Mouse (Mus musculus) T-helper 1 cell (primary cell): ENCODE data around the gene Utp11.

Source experiments
- in situ Hi-C: fragments of 300-600 bp; cut with MboI, MseI; formaldehyde crosslinking; loops from one replicate; pipeline ENCODE4 v1.15.1; 2025; ENCODE audit warnings: high pct_unique_total_duplicates

The Utp11 gene

DNA sequence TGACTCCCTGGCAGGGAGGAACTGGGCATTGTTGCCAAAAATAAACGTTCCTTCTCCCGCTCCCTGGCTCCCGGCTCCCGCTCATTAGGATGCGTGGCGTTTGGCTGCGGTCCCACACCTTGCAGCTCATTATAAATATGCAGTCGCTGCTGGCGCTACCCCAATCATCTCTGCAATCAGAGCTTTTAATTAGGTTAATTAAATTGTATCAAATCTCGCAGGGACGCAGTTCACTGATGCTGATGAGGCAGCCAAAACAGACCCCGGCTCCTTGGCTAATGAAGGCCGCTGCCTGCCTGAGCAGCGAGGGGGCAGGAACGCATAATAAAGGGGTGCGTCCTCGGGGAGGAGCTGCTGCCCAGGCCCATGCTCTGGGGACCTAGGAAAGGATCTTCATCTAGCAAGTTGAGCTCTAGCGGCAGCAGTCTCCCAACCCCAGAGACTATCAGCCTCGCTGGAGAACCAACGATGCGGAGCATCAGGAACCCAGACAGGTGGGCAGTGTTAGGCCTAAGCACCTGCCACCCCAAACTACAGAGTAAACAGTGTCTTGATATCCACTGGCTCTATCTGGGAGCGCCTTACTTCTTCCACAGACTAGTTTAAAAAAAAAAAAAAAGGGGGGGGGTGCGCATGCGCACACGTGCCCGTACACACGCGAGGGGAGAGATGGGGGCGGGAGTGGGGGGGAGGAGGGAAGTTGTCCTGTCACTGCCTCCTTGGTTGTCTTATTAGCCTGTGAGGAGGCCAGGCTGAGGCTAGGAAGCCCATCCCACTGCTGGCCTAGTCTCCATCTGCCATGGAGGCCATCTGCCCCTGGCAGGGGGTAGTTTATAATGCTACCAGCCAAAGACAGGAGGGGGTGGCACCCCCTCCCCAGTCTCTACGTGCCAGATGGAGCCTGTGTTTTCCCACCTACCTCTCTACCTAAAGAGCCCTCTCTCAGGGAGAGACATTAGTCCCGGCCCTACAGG, 20.8 kb downstream of the Utp11 start:
- in situ Hi-C loops: loop anchor here (10.0 to 25.0 kb wide), 2 partner anchors 435 to 528 kb away; no protein-coding TSS in a partner anchor

DNA sequence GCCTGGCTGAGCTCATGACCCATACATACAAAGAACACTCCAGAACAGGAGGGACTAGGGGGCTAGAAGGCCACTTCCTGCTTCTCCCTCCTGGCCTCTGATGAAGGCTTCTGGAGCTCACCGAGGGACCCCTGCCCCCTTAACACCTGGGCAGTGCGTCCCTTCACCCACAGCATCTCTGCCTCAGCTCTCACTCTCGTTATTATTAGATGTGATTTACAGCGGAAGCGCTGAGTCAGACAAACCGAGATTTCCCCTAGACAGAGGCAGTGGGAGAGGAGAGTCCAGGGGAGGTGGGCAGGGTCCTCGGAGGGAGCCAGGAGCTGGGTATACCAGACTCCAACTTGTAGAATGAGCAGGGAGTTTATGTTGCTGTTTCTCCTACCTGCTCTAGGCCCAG, 21.8 kb downstream of the Utp11 start:
- in situ Hi-C loops: loop anchor here (10.0 to 25.0 kb wide), 2 partner anchors 434 to 527 kb away; no protein-coding TSS in a partner anchor

GRCm38 (mm10) chr4:124670232-124670631, 23.2 kb downstream of the Utp11 start:
- in situ Hi-C loops: loop anchor here (10.0 to 25.0 kb wide), 2 partner anchors 433 to 525 kb away; no protein-coding TSS in a partner anchor

- in situ Hi-C loops: loop anchor here (25.0 kb wide), 1 partner anchor 431 kb away; no protein-coding TSS in a partner anchor
Measured at GRCm38 (mm10) chr4:124668078-124668477, 25.3 kb downstream of the Utp11 start.

DNA sequence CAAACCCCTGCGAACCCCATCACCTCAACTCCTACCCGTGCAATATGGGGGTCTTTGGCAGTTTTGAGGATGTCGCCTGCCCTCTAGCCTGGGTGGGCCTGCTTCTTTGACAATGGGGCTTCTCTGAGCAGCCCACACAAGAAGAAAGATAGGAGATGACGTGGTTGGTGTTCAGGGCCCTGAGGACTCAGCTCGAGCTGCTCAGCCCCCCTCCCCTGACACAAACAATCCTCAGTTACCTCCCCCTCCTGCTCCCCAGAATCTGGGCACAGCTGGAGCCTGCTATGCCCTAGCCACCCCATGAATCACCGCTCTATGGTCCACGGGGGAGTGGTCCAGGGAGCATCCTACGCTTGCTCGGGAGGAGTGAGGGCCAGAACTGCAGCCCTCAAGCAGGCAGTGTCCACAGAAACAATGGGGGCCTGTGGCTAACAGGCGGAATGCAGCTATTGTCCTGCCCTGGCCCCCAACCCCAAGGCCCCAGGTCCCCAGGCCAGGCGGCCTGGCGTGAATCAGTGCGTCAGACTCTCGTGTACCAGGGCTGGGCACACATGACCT, 25.8 kb downstream of the Utp11 start:
- in situ Hi-C loops: loop anchor here (25.0 kb wide), 1 partner anchor 430 kb away; no protein-coding TSS in a partner anchor

DNA sequence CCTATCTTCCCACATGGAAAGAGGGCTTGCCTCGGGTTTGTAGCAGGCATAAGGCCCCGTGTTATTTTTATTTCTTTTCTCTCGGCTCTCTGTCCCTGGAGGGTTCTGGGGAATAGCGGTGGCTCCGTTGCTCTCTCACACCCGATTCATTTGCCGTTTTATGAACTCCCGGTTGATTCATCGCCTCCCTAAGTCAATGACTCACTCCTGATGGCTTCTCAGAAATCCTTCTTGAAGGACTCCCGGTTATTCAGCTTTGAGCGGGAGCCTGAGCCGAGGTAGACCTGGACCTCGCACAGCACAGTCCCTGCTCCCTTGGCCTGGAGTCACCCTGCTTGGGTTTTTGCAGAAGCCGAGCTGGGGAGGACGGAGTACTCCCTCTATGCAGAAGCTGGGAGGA, 28.8 kb downstream of the Utp11 start:
- in situ Hi-C loops: loop anchor here (25.0 kb wide), 1 partner anchor 427 kb away; no protein-coding TSS in a partner anchor

- in situ Hi-C loops: loop anchor here (25.0 kb wide), 1 partner anchor 427 kb away; no protein-coding TSS in a partner anchor
Measured at GRCm38 (mm10) chr4:124664185-124664584, 29.2 kb downstream of the Utp11 start.

DNA sequence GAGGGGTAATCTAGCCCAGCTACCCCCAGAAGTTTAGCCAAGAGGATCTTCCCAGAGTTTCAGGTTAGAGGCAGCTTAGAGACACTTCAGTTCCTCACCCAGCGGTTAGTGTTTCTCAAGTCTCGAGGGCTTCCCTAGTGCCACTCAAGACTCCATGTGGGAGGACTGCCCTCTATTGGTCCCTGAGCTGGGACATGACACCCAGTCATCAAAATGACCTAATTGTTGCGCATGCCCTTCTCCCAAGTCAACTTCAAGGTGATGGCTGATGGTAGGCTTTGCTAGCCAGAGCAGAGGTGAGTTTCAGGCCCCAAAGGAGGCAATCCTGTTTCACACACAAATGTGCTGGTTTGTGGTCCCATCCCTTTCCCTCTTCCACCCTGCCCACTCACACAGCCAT, 30.4 kb downstream of the Utp11 start:
- in situ Hi-C loops: loop anchor here (25.0 kb wide), 1 partner anchor 426 kb away; no protein-coding TSS in a partner anchor

- in situ Hi-C loops: loop anchor here (25.0 kb wide), 1 partner anchor 423 kb away; no protein-coding TSS in a partner anchor
Measured at GRCm38 (mm10) chr4:124660603-124661002, 32.8 kb downstream of the Utp11 start.

DNA sequence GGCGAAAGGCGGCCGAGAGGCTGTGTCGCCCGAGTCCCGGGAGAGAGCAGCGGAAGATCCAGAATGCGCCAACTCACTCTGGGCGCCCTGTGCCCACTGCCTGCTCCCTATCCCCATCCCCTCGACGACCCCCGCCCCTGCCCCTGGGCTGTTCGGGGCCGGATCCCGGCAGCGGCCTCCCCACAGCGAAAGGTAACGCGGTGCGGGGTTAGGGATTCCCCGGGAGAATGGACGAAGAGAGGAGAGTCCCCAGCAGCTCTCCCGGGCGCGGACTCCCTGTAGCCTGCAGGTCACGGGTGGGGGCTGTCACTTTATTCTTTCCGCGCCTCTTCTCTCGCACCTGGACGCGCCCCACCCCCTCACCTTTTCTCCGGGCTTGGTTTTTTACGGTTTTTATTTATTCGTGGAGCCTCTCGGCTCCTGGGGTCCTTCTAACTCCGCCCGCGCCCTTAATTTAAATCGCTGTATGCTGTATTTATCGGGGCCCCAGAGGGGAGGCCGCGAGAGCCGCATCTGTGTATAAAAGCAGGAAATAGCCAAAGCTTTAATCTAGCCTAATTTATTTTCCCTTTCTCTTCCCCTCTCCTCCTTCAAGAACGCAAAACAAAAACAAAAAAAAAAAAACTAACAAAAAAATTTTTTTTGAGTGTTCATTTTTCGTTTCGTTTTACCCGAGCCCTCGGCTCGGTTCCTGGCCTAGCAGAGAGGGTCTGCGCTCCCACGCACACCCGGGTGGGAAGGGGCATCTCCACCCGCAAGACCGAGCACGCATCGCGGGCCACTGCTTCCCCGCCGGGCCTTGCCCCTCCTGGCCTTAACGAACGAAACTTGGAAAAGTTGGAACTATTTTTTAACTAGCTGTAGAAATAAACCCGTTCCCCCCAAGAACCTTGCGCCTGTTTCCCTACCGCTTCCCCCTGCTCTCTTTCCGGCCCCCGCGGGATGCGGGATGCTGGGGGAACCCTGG, 33.9 kb downstream of the Utp11 start:
- in situ Hi-C loops: loop anchor here (25.0 kb wide), 1 partner anchor 422 kb away; no protein-coding TSS in a partner anchor

DNA sequence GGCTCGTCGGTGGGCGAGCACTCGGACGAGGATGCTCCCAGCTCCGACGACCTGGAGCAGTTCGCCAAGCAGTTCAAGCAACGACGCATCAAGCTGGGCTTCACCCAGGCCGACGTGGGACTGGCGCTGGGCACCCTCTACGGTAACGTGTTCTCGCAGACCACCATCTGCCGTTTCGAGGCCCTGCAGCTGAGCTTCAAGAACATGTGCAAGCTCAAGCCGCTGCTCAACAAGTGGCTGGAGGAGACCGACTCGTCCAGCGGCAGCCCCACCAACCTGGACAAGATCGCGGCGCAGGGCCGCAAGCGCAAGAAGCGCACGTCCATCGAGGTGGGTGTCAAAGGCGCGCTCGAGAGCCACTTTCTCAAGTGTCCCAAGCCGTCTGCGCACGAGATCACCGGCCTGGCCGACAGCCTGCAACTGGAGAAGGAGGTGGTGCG, 35.0 kb downstream of the Utp11 start:
- in situ Hi-C loops: loop anchor here (25.0 kb wide), 1 partner anchor 421 kb away; no protein-coding TSS in a partner anchor

DNA sequence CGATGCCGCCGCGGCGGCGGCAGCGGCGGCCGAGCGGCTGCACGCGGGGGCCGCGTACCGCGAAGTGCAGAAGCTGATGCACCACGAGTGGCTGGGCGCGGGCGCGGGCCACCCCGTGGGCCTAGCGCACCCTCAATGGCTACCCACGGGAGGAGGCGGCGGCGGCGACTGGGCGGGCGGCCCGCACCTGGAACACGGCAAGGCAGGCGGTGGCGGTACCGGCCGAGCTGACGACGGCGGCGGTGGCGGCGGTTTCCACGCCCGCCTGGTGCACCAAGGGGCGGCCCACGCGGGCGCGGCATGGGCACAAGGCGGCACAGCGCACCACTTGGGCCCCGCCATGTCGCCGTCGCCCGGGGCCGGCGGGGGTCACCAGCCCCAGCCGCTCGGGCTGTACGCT, 35.6 kb downstream of the Utp11 start:
- in situ Hi-C loops: loop anchor here (25.0 kb wide), 1 partner anchor 420 kb away; no protein-coding TSS in a partner anchor

DNA sequence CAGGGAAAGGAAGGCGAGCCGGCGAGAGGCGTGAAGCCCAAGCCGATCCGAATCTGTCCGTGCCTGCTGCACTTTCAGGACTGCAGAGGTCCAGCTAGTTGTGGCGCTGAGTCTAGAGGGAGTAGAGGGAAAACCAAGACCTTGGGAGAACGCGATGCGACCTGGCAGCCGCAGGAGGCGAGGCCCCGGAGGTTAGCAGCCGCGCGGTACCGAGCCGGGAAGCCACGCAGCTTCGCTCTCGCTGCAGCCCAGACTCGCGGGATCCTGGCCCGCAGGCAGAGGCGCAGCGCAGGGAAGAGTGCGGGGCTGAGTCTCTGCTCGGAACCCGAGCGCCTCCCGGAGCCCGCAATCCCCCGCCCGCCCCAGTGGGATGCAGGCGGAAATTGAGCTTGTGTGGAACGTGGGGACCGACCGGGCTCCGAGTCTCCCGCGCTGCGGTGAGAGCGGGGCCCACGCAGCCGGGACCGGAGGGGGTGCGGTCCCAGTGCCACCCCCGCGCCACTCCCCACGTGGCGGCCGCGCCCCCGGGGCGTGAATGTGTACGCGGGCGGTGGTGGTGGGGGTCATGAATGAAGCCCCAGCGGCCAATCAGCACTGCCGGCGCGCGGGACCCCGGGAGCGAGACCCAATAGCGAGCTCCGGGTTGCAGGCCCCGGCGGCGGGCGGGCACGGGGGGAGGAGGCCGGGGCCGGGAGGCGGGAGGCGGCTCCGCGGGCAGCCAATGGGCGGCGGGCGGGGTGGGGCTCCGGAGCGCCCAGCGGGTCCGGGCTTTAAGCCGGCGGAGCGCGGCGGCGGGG, 36.3 kb downstream of the Utp11 start:
- in situ Hi-C loops: loop anchor here (25.0 kb wide), 1 partner anchor 420 kb away; no protein-coding TSS in a partner anchor

DNA sequence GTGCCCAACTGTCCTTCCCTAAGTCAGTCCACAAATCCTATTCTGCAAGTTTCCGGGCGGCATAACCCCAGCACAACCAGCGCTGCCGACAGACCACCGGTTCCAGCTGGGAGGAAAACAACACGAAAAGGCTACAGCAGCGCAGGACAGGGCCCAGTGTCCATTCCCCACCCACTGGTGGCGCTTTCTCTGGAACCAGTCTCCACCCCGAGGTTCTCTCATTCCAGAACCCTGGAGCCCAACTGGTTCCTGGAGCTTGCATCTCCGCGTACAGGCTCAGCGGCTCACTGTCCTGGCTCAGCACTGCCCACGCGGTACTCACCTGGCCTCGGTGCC, 36.9 kb downstream of the Utp11 start, which contains the start of gene Pou3f1:
TSS of gene Pou3f1 (plus strand) at position 290 of the 336 bp plus-strand sequence.
- in situ Hi-C loops: loop anchor here (25.0 kb wide), 1 partner anchor 419 kb away; no protein-coding TSS in a partner anchor

- in situ Hi-C loops: loop anchor here (25.0 kb wide), 1 partner anchor 416 kb away; no protein-coding TSS in a partner anchor
Measured at GRCm38 (mm10) chr4:124652886-124653285, 40.5 kb downstream of the Utp11 start.

GRCm38 (mm10) chr4:124647909-124648308, 45.5 kb downstream of the Utp11 start:
- in situ Hi-C loops: no loop called here

GRCm38 (mm10) chr4:124646591-124646990, 46.8 kb downstream of the Utp11 start:
- in situ Hi-C loops: no loop called here

GRCm38 (mm10) chr4:124644974-124645433, 48.4 kb downstream of the Utp11 start:
- in situ Hi-C loops: no loop called here

DNA sequence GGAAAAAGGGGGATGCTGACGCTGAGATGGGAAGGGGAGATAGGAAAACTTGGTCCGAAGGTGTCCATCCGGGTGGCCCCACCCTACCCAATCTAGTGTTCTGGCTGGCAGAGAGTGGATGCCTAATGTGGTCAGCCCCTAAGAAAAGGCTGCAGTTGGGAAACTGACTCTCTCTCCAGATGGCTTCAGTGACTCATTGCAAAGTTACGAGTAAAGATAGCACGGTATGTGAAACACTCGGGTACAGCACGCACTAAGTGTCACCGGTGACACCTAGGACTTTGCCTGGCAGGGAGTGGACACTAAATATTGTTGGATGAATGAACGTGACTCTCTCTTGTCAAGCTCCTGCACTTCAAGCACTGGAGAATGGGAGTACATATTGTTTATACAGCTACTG, 49.5 kb downstream of the Utp11 start:
- in situ Hi-C loops: no loop called here

DNA sequence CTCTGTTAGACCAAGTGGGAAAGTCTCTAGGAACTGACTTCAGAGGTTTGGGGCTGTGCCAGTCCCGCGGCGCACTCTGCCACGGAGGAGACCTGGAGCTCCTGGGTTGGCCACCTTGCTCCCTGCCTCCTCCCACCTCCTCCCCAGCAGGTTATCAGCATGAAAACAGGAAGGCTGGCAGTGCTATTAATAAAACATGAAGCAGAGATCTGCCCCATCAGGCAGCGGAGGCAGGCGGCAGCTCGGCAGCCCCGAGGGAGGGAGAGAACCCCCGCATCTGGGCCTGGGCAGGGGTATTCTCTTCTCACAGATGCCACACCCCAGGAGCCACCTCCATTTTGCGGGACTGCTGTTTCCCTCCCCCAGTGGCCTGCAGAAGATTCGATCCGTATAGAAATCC, 53.7 kb downstream of the Utp11 start:
- in situ Hi-C loops: no loop called here
